Mouse (Mus musculus): ENCODE data around the gene Prr12. TPM values are rescaled to one million over a fixed set of nuclear protein-coding genes. Genes with fewer than 3 reads are reported as not detected.

The Prr12 gene
- 0.11 TPM for polyA plus RNA-seq (2014; fragmentation: Illumina TruSeq; extraction: RNeasy Lipid Tissue Mini Kit (QIAGEN cat#74804); ENCODE audit: low read depth, low replicate concordance)

GRCm38 (mm10) chr7:45052862-45053116 lies at the start of gene Prr12:
Prr12 (minus strand) TSS chr7:45052881.

GRCm38 (mm10) chr7:45092048-45092447 lies 39.4 kb upstream of the Prr12 start, which contains the start of gene Rcn3:
Rcn3 (minus strand) TSS chr7:45092221.

GRCm38 (mm10) chr7:45062239-45062835 lies 9.7 kb upstream of the Prr12 start, which contains the start of the genes Nosip and Prrg2:
Nosip (plus strand) TSS chr7:45062429.
Prrg2 (minus strand) TSS chr7:45062677.

GRCm38 (mm10) chr7:45017242-45018061 lies 35.2 kb downstream of the Prr12 start, which contains the start of gene Rras:
Rras (plus strand) TSS chr7:45017961.

GRCm38 (mm10) chr7:45015957-45016612 lies 36.6 kb downstream of the Prr12 start, which contains the start of gene Scaf1:
Scaf1 (minus strand) TSS chr7:45016363.

GRCm38 (mm10) chr7:44998501-44998955 lies 54.2 kb downstream of the Prr12 start, which contains the start of gene Bcl2l12:
Bcl2l12 (minus strand) TSS chr7:44998712.

GRCm38 (mm10) chr7:44997231-44997939 lies 55.3 kb downstream of the Prr12 start, which contains the start of gene Irf3:
Irf3 (plus strand) TSS chr7:44997648.

GRCm38 (mm10) chr7:44986192-44986878 lies 66.3 kb downstream of the Prr12 start, which contains the start of gene Prmt1:
Prmt1 (minus strand) TSS chr7:44986568.

Other genes with a start within 250 kb of the Prr12 start
- 1.1 TPM for gene Nup62, start 236.8 kb downstream of the Prr12 start, polyA plus RNA-seq (2014; fragmentation: Illumina TruSeq; extraction: RNeasy Lipid Tissue Mini Kit (QIAGEN cat#74804); ENCODE audit: low read depth, low replicate concordance)
- gene Il4i1, start 236.5 kb downstream of the Prr12 start, polyA plus RNA-seq (2014; fragmentation: Illumina TruSeq; extraction: RNeasy Lipid Tissue Mini Kit (QIAGEN cat#74804); ENCODE audit: low read depth, low replicate concordance): not detected
- gene Atf5, start 236.2 kb downstream of the Prr12 start, polyA plus RNA-seq (2014; fragmentation: Illumina TruSeq; extraction: RNeasy Lipid Tissue Mini Kit (QIAGEN cat#74804); ENCODE audit: low read depth, low replicate concordance): 47.9 TPM
- 2.2 TPM for gene Akt1s1, start 203.9 kb downstream of the Prr12 start, polyA plus RNA-seq (2014; fragmentation: Illumina TruSeq; extraction: RNeasy Lipid Tissue Mini Kit (QIAGEN cat#74804); ENCODE audit: low read depth, low replicate concordance)
- 1.3 TPM for gene Tbc1d17, start 203.8 kb downstream of the Prr12 start, polyA plus RNA-seq (2014; fragmentation: Illumina TruSeq; extraction: RNeasy Lipid Tissue Mini Kit (QIAGEN cat#74804); ENCODE audit: low read depth, low replicate concordance)
- 1.4 TPM for gene Pnkp, start 195.7 kb downstream of the Prr12 start, polyA plus RNA-seq (2014; fragmentation: Illumina TruSeq; extraction: RNeasy Lipid Tissue Mini Kit (QIAGEN cat#74804); ENCODE audit: low read depth, low replicate concordance)
- gene Ptov1, start 183.1 kb downstream of the Prr12 start, polyA plus RNA-seq (2014; fragmentation: Illumina TruSeq; extraction: RNeasy Lipid Tissue Mini Kit (QIAGEN cat#74804); ENCODE audit: low read depth, low replicate concordance): 0.95 TPM
- 1.1 TPM for gene Med25, start 160.2 kb downstream of the Prr12 start, polyA plus RNA-seq (2014; fragmentation: Illumina TruSeq; extraction: RNeasy Lipid Tissue Mini Kit (QIAGEN cat#74804); ENCODE audit: low read depth, low replicate concordance)
- gene Fuz, start 156.8 kb downstream of the Prr12 start, polyA plus RNA-seq (2014; fragmentation: Illumina TruSeq; extraction: RNeasy Lipid Tissue Mini Kit (QIAGEN cat#74804); ENCODE audit: low read depth, low replicate concordance): 1.4 TPM
- 9.2 TPM for gene Ap2a1, start 123.4 kb downstream of the Prr12 start, polyA plus RNA-seq (2014; fragmentation: Illumina TruSeq; extraction: RNeasy Lipid Tissue Mini Kit (QIAGEN cat#74804); ENCODE audit: low read depth, low replicate concordance)
- gene Tsks, start 109.7 kb downstream of the Prr12 start, polyA plus RNA-seq (2014; fragmentation: Illumina TruSeq; extraction: RNeasy Lipid Tissue Mini Kit (QIAGEN cat#74804); ENCODE audit: low read depth, low replicate concordance): not detected
- gene Cpt1c, start 78.0 kb downstream of the Prr12 start, polyA plus RNA-seq (2014; fragmentation: Illumina TruSeq; extraction: RNeasy Lipid Tissue Mini Kit (QIAGEN cat#74804); ENCODE audit: low read depth, low replicate concordance): not detected
- gene Prmt1, start 66.3 kb downstream of the Prr12 start, polyA plus RNA-seq (2014; fragmentation: Illumina TruSeq; extraction: RNeasy Lipid Tissue Mini Kit (QIAGEN cat#74804); ENCODE audit: low read depth, low replicate concordance): 4.2 TPM
- 21.4 TPM for gene Irf3, start 55.2 kb downstream of the Prr12 start, polyA plus RNA-seq (2014; fragmentation: Illumina TruSeq; extraction: RNeasy Lipid Tissue Mini Kit (QIAGEN cat#74804); ENCODE audit: low read depth, low replicate concordance)
- gene Bcl2l12, start 54.2 kb downstream of the Prr12 start, polyA plus RNA-seq (2014; fragmentation: Illumina TruSeq; extraction: RNeasy Lipid Tissue Mini Kit (QIAGEN cat#74804); ENCODE audit: low read depth, low replicate concordance): 0.66 TPM
- 1.3 TPM for gene Scaf1, start 36.5 kb downstream of the Prr12 start, polyA plus RNA-seq (2014; fragmentation: Illumina TruSeq; extraction: RNeasy Lipid Tissue Mini Kit (QIAGEN cat#74804); ENCODE audit: low read depth, low replicate concordance)
- 3.7 TPM for gene Rras, start 34.9 kb downstream of the Prr12 start, polyA plus RNA-seq (2014; fragmentation: Illumina TruSeq; extraction: RNeasy Lipid Tissue Mini Kit (QIAGEN cat#74804); ENCODE audit: low read depth, low replicate concordance)
- gene Nosip, start 9.5 kb upstream of the Prr12 start, polyA plus RNA-seq (2014; fragmentation: Illumina TruSeq; extraction: RNeasy Lipid Tissue Mini Kit (QIAGEN cat#74804); ENCODE audit: low read depth, low replicate concordance): 3.2 TPM
- 2.3 TPM for gene Prrg2, start 9.8 kb upstream of the Prr12 start, polyA plus RNA-seq (2014; fragmentation: Illumina TruSeq; extraction: RNeasy Lipid Tissue Mini Kit (QIAGEN cat#74804); ENCODE audit: low read depth, low replicate concordance)
- gene Rcn3, start 39.3 kb upstream of the Prr12 start, polyA plus RNA-seq (2014; fragmentation: Illumina TruSeq; extraction: RNeasy Lipid Tissue Mini Kit (QIAGEN cat#74804); ENCODE audit: low read depth, low replicate concordance): not detected
- gene Fcgrt, start 51.0 kb upstream of the Prr12 start, polyA plus RNA-seq (2014; fragmentation: Illumina TruSeq; extraction: RNeasy Lipid Tissue Mini Kit (QIAGEN cat#74804); ENCODE audit: low read depth, low replicate concordance): 33.3 TPM
- 172 TPM for gene Rps11, start 71.6 kb upstream of the Prr12 start, polyA plus RNA-seq (2014; fragmentation: Illumina TruSeq; extraction: RNeasy Lipid Tissue Mini Kit (QIAGEN cat#74804); ENCODE audit: low read depth, low replicate concordance)
- 253 TPM for gene Rpl13a, start 75.9 kb upstream of the Prr12 start, polyA plus RNA-seq (2014; fragmentation: Illumina TruSeq; extraction: RNeasy Lipid Tissue Mini Kit (QIAGEN cat#74804); ENCODE audit: low read depth, low replicate concordance)
- not detected for gene Gm45713, start 83.3 kb upstream of the Prr12 start, polyA plus RNA-seq (2014; fragmentation: Illumina TruSeq; extraction: RNeasy Lipid Tissue Mini Kit (QIAGEN cat#74804); ENCODE audit: low read depth, low replicate concordance)
- 5.4 TPM for gene Flt3l, start 83.6 kb upstream of the Prr12 start, polyA plus RNA-seq (2014; fragmentation: Illumina TruSeq; extraction: RNeasy Lipid Tissue Mini Kit (QIAGEN cat#74804); ENCODE audit: low read depth, low replicate concordance)
- 3.9 TPM for gene Pih1d1, start 101.4 kb upstream of the Prr12 start, polyA plus RNA-seq (2014; fragmentation: Illumina TruSeq; extraction: RNeasy Lipid Tissue Mini Kit (QIAGEN cat#74804); ENCODE audit: low read depth, low replicate concordance)
- 5.2 TPM for gene Aldh16a1, start 101.7 kb upstream of the Prr12 start, polyA plus RNA-seq (2014; fragmentation: Illumina TruSeq; extraction: RNeasy Lipid Tissue Mini Kit (QIAGEN cat#74804); ENCODE audit: low read depth, low replicate concordance)
- gene Slc17a7, start 111.1 kb upstream of the Prr12 start, polyA plus RNA-seq (2014; fragmentation: Illumina TruSeq; extraction: RNeasy Lipid Tissue Mini Kit (QIAGEN cat#74804); ENCODE audit: low read depth, low replicate concordance): not detected
- gene Gfy, start 126.7 kb upstream of the Prr12 start, polyA plus RNA-seq (2014; fragmentation: Illumina TruSeq; extraction: RNeasy Lipid Tissue Mini Kit (QIAGEN cat#74804); ENCODE audit: low read depth, low replicate concordance): not detected
- gene Pth2, start 128.1 kb upstream of the Prr12 start, polyA plus RNA-seq (2014; fragmentation: Illumina TruSeq; extraction: RNeasy Lipid Tissue Mini Kit (QIAGEN cat#74804); ENCODE audit: low read depth, low replicate concordance): not detected
- gene Ccdc155, start 152.0 kb upstream of the Prr12 start, polyA plus RNA-seq (2014; fragmentation: Illumina TruSeq; extraction: RNeasy Lipid Tissue Mini Kit (QIAGEN cat#74804); ENCODE audit: low read depth, low replicate concordance): not detected
- not detected for gene Dkkl1, start 159.3 kb upstream of the Prr12 start, polyA plus RNA-seq (2014; fragmentation: Illumina TruSeq; extraction: RNeasy Lipid Tissue Mini Kit (QIAGEN cat#74804); ENCODE audit: low read depth, low replicate concordance)
- 0.19 TPM for gene Tead2, start 162.9 kb upstream of the Prr12 start, polyA plus RNA-seq (2014; fragmentation: Illumina TruSeq; extraction: RNeasy Lipid Tissue Mini Kit (QIAGEN cat#74804); ENCODE audit: low read depth, low replicate concordance)
- gene Cd37, start 186.2 kb upstream of the Prr12 start, polyA plus RNA-seq (2014; fragmentation: Illumina TruSeq; extraction: RNeasy Lipid Tissue Mini Kit (QIAGEN cat#74804); ENCODE audit: low read depth, low replicate concordance): 0.34 TPM
- 1.2 TPM for gene Slc6a16, start 188.2 kb upstream of the Prr12 start, polyA plus RNA-seq (2014; fragmentation: Illumina TruSeq; extraction: RNeasy Lipid Tissue Mini Kit (QIAGEN cat#74804); ENCODE audit: low read depth, low replicate concordance)
- not detected for gene Slc6a21, start 224.6 kb upstream of the Prr12 start, polyA plus RNA-seq (2014; fragmentation: Illumina TruSeq; extraction: RNeasy Lipid Tissue Mini Kit (QIAGEN cat#74804); ENCODE audit: low read depth, low replicate concordance)

Data from liver, adult 10 weeks (tissue).